Mouse (Mus musculus) embryonic facial prominence, embryonic 11.5 days (tissue): ENCODE measurements around the gene Pcp4l1. TPM values are rescaled to one million over a fixed set of nuclear protein-coding genes. Genes with fewer than 3 reads are reported as not detected.
A peak's percentile ranks its signal among the peaks of the same experiment; 100 is the strongest.

Experiments used
- ATAC-seq: fragments of 200-750 bp; cut with Nextera tagmentation; replicated peaks from 2 replicates; pipeline ENCODE4 v1.8.0; 2017; ENCODE audit warnings: low read depth; ENCODE audit not compliant: insufficient number of reproducible peaks, low FRiP score, low TSS enrichment
- DNase-seq: peaks from one replicate; pipeline ENCODE4 v3.0.0-alpha.2; 2015; ENCODE audit warnings: low spot score
- H3K27ac ChIP-seq: fragments of 300-500 bp; sonication (generic); replicated peaks from 2 replicates; pipeline ENCODE4 v1.5.1; 2014; ENCODE audit warnings: mild to moderate bottlenecking, low read depth, low read length, control low read depth
- H3K27me3 ChIP-seq: fragments of 300-500 bp; sonication (generic); 2 replicates; pipeline ENCODE4 v1.6.1; 2014; ENCODE audit warnings: mild to moderate bottlenecking, low read length, moderate library complexity, mixed read lengths; ENCODE audit not compliant: control insufficient read depth, insufficient read depth
- H3K36me3 ChIP-seq: fragments of 300-500 bp; sonication (generic); replicated peaks from 2 replicates; pipeline ENCODE4 v1.6.1; 2014; ENCODE audit warnings: low read depth, mild to moderate bottlenecking, low read length, moderate library complexity, mixed read lengths; ENCODE audit not compliant: control insufficient read depth, insufficient read depth
- H3K4me1 ChIP-seq: fragments of 300-500 bp; sonication (generic); 2 replicates; pipeline ENCODE4 v1.6.1; 2014; ENCODE audit warnings: low read length, mixed read lengths; ENCODE audit not compliant: control insufficient read depth, insufficient read depth
- H3K4me2 ChIP-seq: fragments of 300-500 bp; sonication (generic); 2 replicates; pipeline ENCODE4 v1.6.1; 2014; ENCODE audit warnings: low read depth, mild to moderate bottlenecking, control low read depth, low read length, moderate library complexity
- H3K4me3 ChIP-seq: fragments of 300-500 bp; sonication (generic); 2 replicates; pipeline ENCODE4 v1.5.1; 2014; ENCODE audit warnings: low read depth, low read length, control low read depth
- H3K9ac ChIP-seq: fragments of 300-500 bp; sonication (generic); replicated peaks from 2 replicates; pipeline ENCODE4 v1.6.1; 2014; ENCODE audit warnings: mild to moderate bottlenecking, control low read depth, low read length
- H3K9me3 ChIP-seq: fragments of 300-500 bp; sonication (generic); replicated peaks from 2 replicates; pipeline ENCODE4 v1.6.1; 2016; ENCODE audit warnings: mild to moderate bottlenecking, low read length, inconsistent platforms, mixed read lengths; ENCODE audit not compliant: control insufficient read depth
- WGBS: fragments of 180-500 bp; shearing (Covaris S2); extraction: QIAGEN DNeasy Blood & Tissue Kit; methylation state at CpG from one replicate; pipeline ENCODE4 v1.1.7; 2014; 5-methylcytosine and 5-hydroxymethylcytosine counted together
- polyA plus RNA-seq: library from polyadenylated mRNA; unstranded; fragments of >200 nt; fragmentation: Nextera tagmentation; extraction: Ambion mirVana; gene quantifications from 2 replicates; pipeline ENCODE4 v1.2.1, GENCODE M21; 2014

The Pcp4l1 gene
- polyA plus RNA-seq, 1 experiment from 2014 or later = 15.6 TPM

- no peaks in the 10 kb centered on the region for H3K4me1 ChIP-seq
- DNase-seq (no peak), ATAC-seq (no peak)
- H3K36me3 ChIP-seq = no peaks in the 10 kb centered on the region
- H3K27ac ChIP-seq = no peak overlapping the region
- 49% methylated on average over 4 of the region's 4 CpGs for WGBS
- H3K9ac ChIP-seq = no peak overlapping the region
- H3K27me3 ChIP-seq = no peaks in the 10 kb centered on the region
- H3K9me3 ChIP-seq = no peaks in the 10 kb centered on the region
- H3K4me2 ChIP-seq = no peak overlapping the region
- no peak overlapping the region for H3K4me3 ChIP-seq
Measured at GRCm38 (mm10) chr1:171226780-171227179, 30.7 kb upstream of the Pcp4l1 start.

DNA sequence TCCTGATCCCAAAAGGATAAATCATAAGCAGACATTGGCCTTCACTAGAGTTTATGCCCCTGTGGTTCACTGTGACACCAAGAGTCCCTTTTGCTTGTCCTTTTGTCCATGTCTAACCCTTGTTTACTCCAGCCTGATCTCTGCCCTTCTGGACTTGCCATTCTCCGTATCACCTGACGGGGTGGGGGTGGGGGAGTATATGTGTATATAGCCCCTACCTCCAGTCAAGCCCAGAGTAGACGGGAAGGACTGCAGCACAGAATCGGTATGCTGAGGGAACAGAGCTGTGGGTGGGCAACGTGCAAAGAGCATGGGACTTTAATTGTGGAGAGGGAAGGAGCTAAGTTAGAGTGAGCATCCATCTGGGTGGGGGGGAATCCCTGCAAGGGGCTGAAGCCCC is 28.8 kb upstream of the Pcp4l1 start, which contains the start of gene Apoa2:
TSS of gene Apoa2 (plus strand) at position 198 of the 400 bp plus-strand sequence.
- ATAC-seq (no peak), DNase-seq (no peak)
- Histone ChIP-seq H3K36me3 (no peaks in the 10 kb centered on the region), H3K9me3 (no peaks in the 10 kb centered on the region), H3K4me3 (no peak within 1 kb of the TSS), H3K9ac (no peak within 1 kb of the TSS), H3K4me1 (no peaks in the 10 kb centered on the region), H3K4me2 (no peak within 1 kb of the TSS), H3K27me3 (no peaks in the 10 kb centered on the region), H3K27ac (no peak within 1 kb of the TSS)
- WGBS = 79% methylated on average over 5 of the region's 5 CpGs

DNA sequence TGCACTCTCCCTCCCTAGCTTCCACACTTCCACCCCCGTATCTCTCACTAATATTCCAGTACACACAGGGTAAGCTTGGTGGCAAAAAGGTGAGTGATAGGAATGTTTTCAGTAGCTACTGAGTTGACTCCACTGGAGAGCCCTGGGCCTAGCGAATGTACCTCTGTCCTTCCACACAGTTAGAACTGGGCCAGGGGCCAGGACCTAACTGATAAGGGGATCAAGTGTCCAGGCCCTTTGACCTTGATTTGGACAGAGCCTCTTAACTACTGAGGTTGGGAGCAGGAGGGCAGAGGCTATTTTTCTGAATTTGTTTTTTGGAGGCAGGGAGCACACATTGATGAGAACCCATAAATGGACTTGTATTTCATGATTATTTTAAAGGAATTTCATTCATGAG is 27.7 kb upstream of the Pcp4l1 start:
- no peak for DNase-seq
- no peak overlapping the region for H3K4me2 ChIP-seq
- no peak overlapping the region for H3K27ac ChIP-seq
- no peaks in the 10 kb centered on the region for H3K36me3 ChIP-seq
- no peaks in the 10 kb centered on the region for H3K9me3 ChIP-seq
- no peak for ATAC-seq
- WGBS = 78% methylated on average over 2 of the region's 2 CpGs
- no peaks in the 10 kb centered on the region for H3K27me3 ChIP-seq
- no peaks in the 10 kb centered on the region for H3K4me1 ChIP-seq
- no peak overlapping the region for H3K9ac ChIP-seq
- H3K4me3 ChIP-seq = no peak overlapping the region

- Histone ChIP-seq H3K27me3 (no peaks in the 10 kb centered on the region), H3K4me3 (peak overlapping the region; percentile 12), H3K9ac (no peak overlapping the region), H3K4me1 (no peaks in the 10 kb centered on the region), H3K4me2 (peak overlapping the region; percentile 0; the same call in 1 of the 2 replicates), H3K36me3 (no peaks in the 10 kb centered on the region), H3K27ac (no peak overlapping the region), H3K9me3 (no peaks in the 10 kb centered on the region)
- WGBS = 79% methylated on average over 6 of the region's 6 CpGs
- no peak for ATAC-seq
- DNase-seq = no peak
Measured at GRCm38 (mm10) chr1:171223168-171223567, 27.1 kb upstream of the Pcp4l1 start.

- peak; percentile 98 for DNase-seq
- H3K27ac ChIP-seq = no peak within 1 kb of the TSS
- H3K4me1 ChIP-seq = no peaks in the 10 kb centered on the region
- ATAC-seq = peak; percentile 96
- H3K9ac ChIP-seq = peak within 1 kb of the TSS; percentile 46
- peak within 1 kb of the TSS; percentile 51 for H3K4me2 ChIP-seq
- H3K27me3 ChIP-seq = no peaks in the 10 kb centered on the region
- no peaks in the 10 kb centered on the region for H3K9me3 ChIP-seq
- peak within 1 kb of the TSS; percentile 51 for H3K4me3 ChIP-seq
- 1% methylated on average over 28 of the region's 28 CpGs for WGBS
- H3K36me3 ChIP-seq = no peaks in the 10 kb centered on the region
Measured at GRCm38 (mm10) chr1:171222238-171223155, 26.4 kb upstream of the Pcp4l1 start, which contains the start of gene Tomm40l. TSS of gene Tomm40l (minus strand) at chr1:171222514.

- no peaks in the 10 kb centered on the region for H3K4me1 ChIP-seq
- H3K4me3 ChIP-seq = peak overlapping the region; percentile 51
- ATAC-seq (no peak), DNase-seq (no peak)
- no peaks in the 10 kb centered on the region for H3K27me3 ChIP-seq
- WGBS = 7% methylated on average over 22 of the region's 22 CpGs
- H3K9ac ChIP-seq = peak overlapping the region; percentile 46
- H3K9me3 ChIP-seq = no peaks in the 10 kb centered on the region
- H3K4me2 ChIP-seq = peak overlapping the region; percentile 51
- H3K36me3 ChIP-seq = no peaks in the 10 kb centered on the region
- H3K27ac ChIP-seq = no peak overlapping the region
Measured at GRCm38 (mm10) chr1:171221281-171222193, 25.5 kb upstream of the Pcp4l1 start.

GRCm38 (mm10) chr1:171220871-171221270 is 24.8 kb upstream of the Pcp4l1 start:
- no peaks in the 10 kb centered on the region for H3K36me3 ChIP-seq
- no peak overlapping the region for H3K9ac ChIP-seq
- H3K9me3 ChIP-seq = no peaks in the 10 kb centered on the region
- peak; percentile 17; the same call in 1 of the 2 replicates for ATAC-seq
- DNase-seq = peak; percentile 88
- H3K4me2 ChIP-seq = peak overlapping the region; percentile 17; the same call in 1 of the 2 replicates
- no peak overlapping the region for H3K27ac ChIP-seq
- WGBS = 7% methylated on average over 10 of the region's 10 CpGs
- H3K4me3 ChIP-seq = no peak overlapping the region
- H3K4me1 ChIP-seq = no peaks in the 10 kb centered on the region
- no peaks in the 10 kb centered on the region for H3K27me3 ChIP-seq
